Mouse (Mus musculus) lung, adult 2 months (tissue): Measurements from ENCODE around the gene Taf4.

Source experiments
- CTCF ChIP-seq: fragments of 200-500 bp; IDR thresholded peaks from 2 replicates; pipeline ENCODE4 v1.5.1; 2011; ENCODE audit warnings: mild to moderate bottlenecking, low read length, control low read depth; ENCODE audit not compliant: insufficient read depth
- POLR2A ChIP-seq: fragments of 200-500 bp; IDR thresholded peaks from 2 replicates; pipeline ENCODE4 v1.6.1; 2011; ENCODE audit warnings: low read depth, mild to moderate bottlenecking, control low read depth, low read length, borderline replicate concordance; ENCODE audit errors: extremely low read depth

GRCm38 (mm10) chr2:179974651-179975471 lies 1.6 kb downstream of the Taf4 start:
- no peak for TF ChIP-seq CTCF
- no peak for TF ChIP-seq POLR2A
